Mouse (Mus musculus): ENCODE results near the gene Lima1.
"Not testable (repeated sequence)": the region's sequence is repeated elsewhere in the genome, so short reads cannot be mapped to it uniquely, and the experiment has no call there.

Lima1 gene

GRCm38 (mm10) chr15:99823322-99823898 is 51.8 kb downstream of the Lima1 start:
- Histone ChIP-seq H3K4me3 (replicated peaks; ENCODE audit: low read length) (no peak overlapping the region), H3K9me3 (ENCODE audit: low read length) (no peaks in the 10 kb centered on the region), H3K4me1 (replicated peaks; ENCODE audit: low read depth, low read length) (peaks cover 49% of the 10 kb centered on the region), H3K36me3 (ENCODE audit: insufficient read depth, low read length) (peaks cover 83% of the 10 kb centered on the region), H3K27me3 (ENCODE audit: insufficient read depth, low read length) (no peaks in the 10 kb centered on the region)
- TF ChIP-seq CTCF (conservative IDR thresholded peaks at IDR 0.05; ENCODE audit: low read length) (no peak), POU5F1 (IDR thresholded peaks at IDR 0.05; ENCODE audit: borderline replicate concordance, low read length) (no peak), NANOG (IDR thresholded peaks at IDR 0.05; ENCODE audit: borderline replicate concordance, low read length) (no peak)

DNA sequence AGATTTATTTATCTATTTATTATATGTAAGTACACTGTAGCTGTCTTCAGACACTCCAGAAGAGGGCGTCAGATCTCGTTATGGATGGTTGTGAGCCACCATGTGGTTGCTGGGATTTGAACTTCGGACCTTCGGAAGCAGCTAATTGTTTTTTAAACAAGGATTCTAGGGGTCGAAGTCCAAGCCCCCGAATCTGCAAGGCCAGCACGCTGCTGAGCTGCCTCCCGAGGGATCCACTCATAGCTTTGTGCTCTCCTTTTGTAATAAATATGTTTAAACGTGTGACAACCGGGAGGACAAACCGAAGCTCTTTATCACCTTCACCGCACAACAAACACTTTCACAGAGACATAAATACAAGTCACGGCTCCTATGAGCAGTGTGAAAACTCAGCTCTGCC is 52.8 kb downstream of the Lima1 start:
- H3K27me3 ChIP-seq (ENCODE audit: insufficient read depth, low read length); H3K4me3 ChIP-seq (replicated peaks; ENCODE audit: low read length); H3K9me3 ChIP-seq (ENCODE audit: low read length): not testable (repeated sequence)
- Histone ChIP-seq H3K36me3 (ENCODE audit: insufficient read depth, low read length) (peaks cover 84% of the 10 kb centered on the region), H3K4me1 (replicated peaks; ENCODE audit: low read depth, low read length) (peaks cover 55% of the 10 kb centered on the region)

DNA sequence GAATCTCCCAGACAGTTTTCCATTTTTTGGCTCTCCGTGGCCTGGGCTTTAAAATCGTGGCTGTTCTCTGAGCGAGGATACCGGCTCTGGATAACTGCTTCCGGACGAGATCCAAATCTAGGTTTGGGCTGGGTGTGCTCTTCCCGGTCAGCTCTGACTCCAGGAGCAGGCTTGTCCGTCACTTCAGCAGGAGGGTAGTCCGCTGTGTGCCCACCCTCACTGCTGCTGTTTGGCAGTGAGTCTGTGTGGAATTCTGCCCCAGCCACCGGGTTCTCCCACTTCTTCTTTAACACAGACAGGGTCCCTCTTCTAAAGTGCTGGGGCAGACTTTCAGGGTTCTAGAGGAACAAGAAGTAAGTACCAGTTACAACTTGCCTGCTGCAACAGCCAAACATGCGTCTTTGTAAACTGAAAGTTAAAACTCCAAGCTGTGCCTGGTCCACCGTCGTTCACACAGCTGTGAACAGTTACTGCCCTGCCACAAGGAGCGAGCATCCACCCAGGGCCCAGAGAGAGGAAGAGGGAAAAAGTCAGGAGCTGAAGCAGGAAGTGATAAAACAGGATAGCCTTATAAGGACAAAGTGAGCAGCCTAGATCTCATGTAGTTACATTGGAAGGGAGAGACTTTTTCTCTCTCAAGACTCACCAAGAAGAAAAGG is 55.5 kb downstream of the Lima1 start:
- peaks cover 42% of the 10 kb centered on the region for H3K4me1 ChIP-seq (replicated peaks; ENCODE audit: low read depth, low read length)
- peaks cover 82% of the 10 kb centered on the region for H3K36me3 ChIP-seq (ENCODE audit: insufficient read depth, low read length)
- H3K27me3 ChIP-seq (ENCODE audit: insufficient read depth, low read length): no peaks in the 10 kb centered on the region
- TF ChIP-seq POU5F1 (IDR thresholded peaks at IDR 0.05; ENCODE audit: borderline replicate concordance, low read length) (no peak), CTCF (conservative IDR thresholded peaks at IDR 0.05; ENCODE audit: low read length) (no peak), NANOG (IDR thresholded peaks at IDR 0.05; ENCODE audit: borderline replicate concordance, low read length) (no peak)
- no peaks in the 10 kb centered on the region for H3K9me3 ChIP-seq (ENCODE audit: low read length)
- H3K4me3 ChIP-seq (replicated peaks; ENCODE audit: low read length): no peak overlapping the region

- Histone ChIP-seq H3K4me1 (replicated peaks; ENCODE audit: low read depth, low read length) (peaks cover 42% of the 10 kb centered on the region), H3K4me3 (replicated peaks; ENCODE audit: low read length) (no peak overlapping the region), H3K27me3 (ENCODE audit: insufficient read depth, low read length) (no peaks in the 10 kb centered on the region), H3K9me3 (ENCODE audit: low read length) (no peaks in the 10 kb centered on the region), H3K36me3 (ENCODE audit: insufficient read depth, low read length) (peaks cover 79% of the 10 kb centered on the region)
- TF ChIP-seq POU5F1 (IDR thresholded peaks at IDR 0.05; ENCODE audit: borderline replicate concordance, low read length): no peak
- TF ChIP-seq CTCF (conservative IDR thresholded peaks at IDR 0.05; ENCODE audit: low read length): no peak
- TF ChIP-seq NANOG (IDR thresholded peaks at IDR 0.05; ENCODE audit: borderline replicate concordance, low read length): no peak
Measured at GRCm38 (mm10) chr15:99819109-99819440, 56.2 kb downstream of the Lima1 start.

GRCm38 (mm10) chr15:99818321-99819108 is 56.7 kb downstream of the Lima1 start:
- TF ChIP-seq CTCF (conservative IDR thresholded peaks at IDR 0.05; ENCODE audit: low read length) (no peak), POU5F1 (IDR thresholded peaks at IDR 0.05; ENCODE audit: borderline replicate concordance, low read length) (no peak), NANOG (IDR thresholded peaks at IDR 0.05; ENCODE audit: borderline replicate concordance, low read length) (no peak)

GRCm38 (mm10) chr15:99817343-99818235 is 57.7 kb downstream of the Lima1 start:
- Histone ChIP-seq H3K4me1 (replicated peaks; ENCODE audit: low read depth, low read length) (peaks cover 50% of the 10 kb centered on the region), H3K27me3 (ENCODE audit: insufficient read depth, low read length) (no peaks in the 10 kb centered on the region), H3K36me3 (ENCODE audit: insufficient read depth, low read length) (peaks cover 78% of the 10 kb centered on the region), H3K4me3 (replicated peaks; ENCODE audit: low read length) (no peak overlapping the region), H3K9me3 (ENCODE audit: low read length) (no peaks in the 10 kb centered on the region)
- no peak for TF ChIP-seq NANOG (IDR thresholded peaks at IDR 0.05; ENCODE audit: borderline replicate concordance, low read length)
- no peak for TF ChIP-seq CTCF (conservative IDR thresholded peaks at IDR 0.05; ENCODE audit: low read length)
- no peak for TF ChIP-seq POU5F1 (IDR thresholded peaks at IDR 0.05; ENCODE audit: borderline replicate concordance, low read length)

More at GRCm38 (mm10) chr15:99818321-99819108, 56.7 kb downstream of the Lima1 start:
- Histone ChIP-seq H3K36me3 (ENCODE audit: insufficient read depth, low read length) (peaks cover 79% of the 10 kb centered on the region), H3K9me3 (ENCODE audit: low read length) (no peaks in the 10 kb centered on the region), H3K4me1 (replicated peaks; ENCODE audit: low read depth, low read length) (peaks cover 44% of the 10 kb centered on the region), H3K27me3 (ENCODE audit: insufficient read depth, low read length) (no peaks in the 10 kb centered on the region), H3K4me3 (replicated peaks; ENCODE audit: low read length) (no peak overlapping the region)

GRCm38 (mm10) chr15:99815999-99816398 is 59.3 kb downstream of the Lima1 start:
- TF ChIP-seq CTCF (conservative IDR thresholded peaks at IDR 0.05; ENCODE audit: low read length): peak; percentile 81
- TF ChIP-seq POU5F1 (IDR thresholded peaks at IDR 0.05; ENCODE audit: borderline replicate concordance, low read length): no peak
- Histone ChIP-seq H3K9me3 (ENCODE audit: low read length) (no peaks in the 10 kb centered on the region), H3K36me3 (ENCODE audit: insufficient read depth, low read length) (peaks cover 86% of the 10 kb centered on the region), H3K4me1 (replicated peaks; ENCODE audit: low read depth, low read length) (peaks cover 61% of the 10 kb centered on the region), H3K27me3 (ENCODE audit: insufficient read depth, low read length) (no peaks in the 10 kb centered on the region), H3K4me3 (replicated peaks; ENCODE audit: low read length) (no peak overlapping the region)

Measured in E14TG2a.4 (cell line).